ENCODE assay signal across 8 mouse cellular contexts in the genomic region with DNA sequence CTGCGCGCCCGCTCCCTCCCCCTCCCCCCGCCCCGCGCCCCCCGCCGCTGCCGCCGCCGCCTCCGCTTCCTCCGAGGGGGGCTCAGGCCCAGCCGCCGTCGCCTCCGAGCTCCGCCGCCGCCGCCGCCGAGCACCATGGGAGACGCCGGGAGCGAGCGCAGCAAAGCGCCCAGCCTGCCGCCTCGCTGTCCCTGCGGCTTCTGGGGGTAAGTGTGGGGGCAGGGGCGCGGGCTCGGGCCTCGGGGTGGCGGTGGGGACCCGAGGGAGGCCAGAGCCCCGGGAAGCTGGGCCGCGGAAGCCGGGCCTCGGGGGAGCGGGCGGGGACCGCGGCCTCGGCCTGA. TPM values are rescaled to one million over a fixed set of nuclear protein-coding genes. Genes with fewer than 3 reads are reported as not detected.
DNase-seq lines count a peak whose midpoint lies in the region; ATAC-seq and TF ChIP-seq lines count a peak whose summit lies in the region.

No protein-coding gene starts in this region.

- peak overlapping the region; percentile 77 for H3K4me2 ChIP-seq in lung, embryonic 14.5 days
- peak overlapping the region; percentile 74 for H3K4me2 ChIP-seq in embryonic facial prominence, embryonic 14.5 days (ENCODE audit: low read depth, low read length)
- H3K4me2 ChIP-seq in intestine, embryonic 16.5 days (ENCODE audit: low read depth, low read length) = peak overlapping the region; percentile 67; the same call in 1 of the 2 replicates
- peak overlapping the region; percentile 79 for H3K4me2 ChIP-seq in neural tube, embryonic 14.5 days (ENCODE audit: low read depth, low read length)

- peaks cover 24% of the 10 kb centered on the region for H3K4me1 ChIP-seq in lung, embryonic 14.5 days (ENCODE audit: insufficient read depth)
- H3K4me1 ChIP-seq in embryonic facial prominence, embryonic 14.5 days (ENCODE audit: control insufficient read depth, insufficient read depth, low read length) = peaks cover 26% of the 10 kb centered on the region
- peaks cover 31% of the 10 kb centered on the region for H3K4me1 ChIP-seq in intestine, embryonic 16.5 days (ENCODE audit: control insufficient read depth, insufficient read depth, low read length)
- peaks cover 32% of the 10 kb centered on the region for H3K4me1 ChIP-seq in neural tube, embryonic 14.5 days (ENCODE audit: control insufficient read depth, insufficient read depth, low read length)

- no peaks in the 10 kb centered on the region for H3K36me3 ChIP-seq in lung, embryonic 14.5 days (ENCODE audit: insufficient read depth)
- no peaks in the 10 kb centered on the region for H3K36me3 ChIP-seq in embryonic facial prominence, embryonic 14.5 days (ENCODE audit: control insufficient read depth, insufficient read depth, low read length)
- H3K36me3 ChIP-seq in intestine, embryonic 16.5 days (ENCODE audit: control insufficient read depth, insufficient read depth, low read length) = no peaks in the 10 kb centered on the region
- H3K36me3 ChIP-seq in neural tube, embryonic 14.5 days (ENCODE audit: control insufficient read depth, insufficient read depth, low read length) = no peaks in the 10 kb centered on the region

- peak overlapping the region; percentile 93 for H3K4me3 ChIP-seq in lung, embryonic 14.5 days (ENCODE audit: low read depth, low read length)
- H3K4me3 ChIP-seq in embryonic facial prominence, embryonic 14.5 days (ENCODE audit: low read depth, low read length) = peak overlapping the region; percentile 95
- H3K4me3 ChIP-seq in intestine, embryonic 16.5 days (ENCODE audit: low read length) = peak overlapping the region; percentile 97
- peak overlapping the region; percentile 91 for H3K4me3 ChIP-seq in neural tube, embryonic 14.5 days (ENCODE audit: low read depth, low read length)

- intact Hi-C loops in left cerebral cortex, postnatal 36 days (cut with DNase I) = no loop called here

- H3K27me3 ChIP-seq in lung, embryonic 14.5 days (ENCODE audit: insufficient read depth, low read length) = no peaks in the 10 kb centered on the region
- no peaks in the 10 kb centered on the region for H3K27me3 ChIP-seq in embryonic facial prominence, embryonic 14.5 days (replicated peaks; ENCODE audit: control insufficient read depth, insufficient read depth, low read length)
- H3K27me3 ChIP-seq in intestine, embryonic 16.5 days (replicated peaks; ENCODE audit: control insufficient read depth, insufficient read depth, low read length) = no peaks in the 10 kb centered on the region
- H3K27me3 ChIP-seq in neural tube, embryonic 14.5 days (ENCODE audit: control insufficient read depth, insufficient read depth, low read length) = no peaks in the 10 kb centered on the region

- no peaks in the 10 kb centered on the region for H3K9me3 ChIP-seq in lung, embryonic 14.5 days (ENCODE audit: low read depth, low read length)
- H3K9me3 ChIP-seq in embryonic facial prominence, embryonic 14.5 days (ENCODE audit: control insufficient read depth, low read length) = no peaks in the 10 kb centered on the region
- H3K9me3 ChIP-seq in intestine, embryonic 16.5 days (ENCODE audit: control insufficient read depth, low read length) = no peaks in the 10 kb centered on the region
- no peaks in the 10 kb centered on the region for H3K9me3 ChIP-seq in neural tube, embryonic 14.5 days (ENCODE audit: control insufficient read depth, low read length)

- no peak for DNase-seq in lung, embryonic 14.5 days
- no peak for DNase-seq in lung, postnatal 4 days
- DNase-seq in embryonic facial prominence, embryonic 14.5 days (ENCODE audit: low spot score) = no peak
- no peak for DNase-seq in frontal cortex, postnatal 14 days (ENCODE audit: low spot score in 2 of 2)
- no peak for DNase-seq in left cerebral cortex, postnatal 36 days (ENCODE audit: low spot score in 2 of 2)
- DNase-seq in c-Kit-positive CD71-positive TER-119-positive erythroid progenitor cells, embryonic 14.5 days (ENCODE audit: low spot score) = no peak

- H3K27ac ChIP-seq in lung, embryonic 14.5 days (ENCODE audit: low read depth) = peak overlapping the region; percentile 100
- peak overlapping the region; percentile 97 for H3K27ac ChIP-seq in embryonic facial prominence, embryonic 14.5 days (replicated peaks; ENCODE audit: low read depth, low read length)
- peak overlapping the region; percentile 99 for H3K27ac ChIP-seq in intestine, embryonic 16.5 days (ENCODE audit: low read length)
- peak overlapping the region; percentile 98 for H3K27ac ChIP-seq in neural tube, embryonic 14.5 days (ENCODE audit: low read depth, low read length)

- peak; percentile 25 for ATAC-seq in lung, embryonic 14.5 days (ENCODE audit: insufficient read depth)
- peak; percentile 10 for ATAC-seq in embryonic facial prominence, embryonic 14.5 days (ENCODE audit: low read depth)
- ATAC-seq in intestine, embryonic 16.5 days = peak; percentile 30; the same call in 1 of the 2 replicates
- ATAC-seq in neural tube, embryonic 14.5 days (ENCODE audit: low read depth) = no peak; the same call in none of the 2 replicates

- H3K9ac ChIP-seq in lung, embryonic 14.5 days = peak overlapping the region; percentile 97
- peak overlapping the region; percentile 97 for H3K9ac ChIP-seq in embryonic facial prominence, embryonic 14.5 days (ENCODE audit: low read depth, low read length)
- H3K9ac ChIP-seq in intestine, embryonic 16.5 days (ENCODE audit: low read depth, low read length) = peak overlapping the region; percentile 100
- peak overlapping the region; percentile 98 for H3K9ac ChIP-seq in neural tube, embryonic 14.5 days (replicated peaks; ENCODE audit: low read depth, low read length)

- no peak for TF ChIP-seq CTCF in lung, embryonic 14.5 days (IDR thresholded peaks at IDR 0.05; ENCODE audit: low read depth)

- under 1% methylated on average over 34 of the region's 47 CpGs for WGBS in lung, embryonic 14.5 days
- 2% methylated on average over 19 of the region's 47 CpGs for WGBS in embryonic facial prominence, embryonic 14.5 days
- WGBS in intestine, embryonic 16.5 days = under 1% methylated on average over 35 of the region's 47 CpGs
- 0% methylated on average over 14 of the region's 47 CpGs for WGBS in neural tube, embryonic 14.5 days

RNA-seq across cellular contexts. Expression of gene Zfand3, which starts 0.5 kb away (rescaled TPM):
- 41.2 and 47.5 TPM in 2 replicates for polyA plus RNA-seq in lung, embryonic 14.5 days (2014; fragmentation: Nextera tagmentation; extraction: Ambion mirVana)
- polyA plus RNA-seq in embryonic facial prominence, embryonic 14.5 days (2014; fragmentation: Nextera tagmentation; extraction: Ambion mirVana) = 41.0 and 43.3 TPM in 2 replicates
- polyA plus RNA-seq in intestine, embryonic 16.5 days (2015; fragmentation: Nextera tagmentation; extraction: Ambion mirVana) = 39.7 and 40.2 TPM in 2 replicates
- polyA plus RNA-seq in neural tube, embryonic 14.5 days (2014; fragmentation: Nextera tagmentation; extraction: Ambion mirVana) = 36.8 and 37.5 TPM in 2 replicates
- 100 to 1,000 TPM; 107 to 120 TPM for total RNA-seq in left cerebral cortex, postnatal 36 days (2021)

RNA-seq across cellular contexts. Expression of gene Mdga1, which starts 35.2 kb away (rescaled TPM):
- 4.7 and 8.9 TPM in 2 replicates for polyA plus RNA-seq in lung, embryonic 14.5 days (2014; fragmentation: Nextera tagmentation; extraction: Ambion mirVana)
- 4.4 and 5.3 TPM in 2 replicates for polyA plus RNA-seq in embryonic facial prominence, embryonic 14.5 days (2014; fragmentation: Nextera tagmentation; extraction: Ambion mirVana)
- polyA plus RNA-seq in intestine, embryonic 16.5 days (2015; fragmentation: Nextera tagmentation; extraction: Ambion mirVana) = 0.86 and 1.6 TPM in 2 replicates
- polyA plus RNA-seq in neural tube, embryonic 14.5 days (2014; fragmentation: Nextera tagmentation; extraction: Ambion mirVana) = 10.6 and 10.7 TPM in 2 replicates
- total RNA-seq in left cerebral cortex, postnatal 36 days (2021) = 10 to 100 TPM; 21.1 to 37.0 TPM
